Mouse (Mus musculus): ENCODE measurements around the gene Fam117b. TPM values are rescaled to one million over a fixed set of nuclear protein-coding genes. Genes with fewer than 3 reads are reported as not detected.
A peak's percentile ranks its signal among the peaks of the same experiment; 100 is the strongest.

The Fam117b gene
- polyA plus RNA-seq (2011; ENCODE audit: insufficient read depth, insufficient read length, low read depth, missing spikeins): 18.9 and 19.8 TPM in 2 replicates

GRCm38 (mm10) chr1:59912413-59913157 lies at the start of gene Fam117b:
Gene Fam117b, plus strand, starts transcription at chr1:59913006.
- TF ChIP-seq EP300 (IDR thresholded peaks at IDR 0.05; ENCODE audit: insufficient read depth, low read depth, low read length) (no peak), POLR2A (IDR thresholded peaks at IDR 0.05; ENCODE audit: insufficient read depth, low read length) (peak; percentile 55)
- Histone ChIP-seq H3K27me3 (ENCODE audit: control insufficient read depth, insufficient read depth, low read length, poor library complexity, severe bottlenecking) (no peaks in the 10 kb centered on the region), H3K9ac (ENCODE audit: low read depth, poor library complexity, severe bottlenecking) (peak within 1 kb of the TSS; percentile 93), H3K27ac (ENCODE audit: insufficient read depth, low read length) (no peak within 1 kb of the TSS), H3K9me3 (replicated peaks; ENCODE audit: control insufficient read depth, insufficient read depth, low read length, poor library complexity, severe bottlenecking) (no peaks in the 10 kb centered on the region), H3K4me1 (ENCODE audit: control insufficient read depth, insufficient read depth, low read length) (peaks cover 3% of the 10 kb centered on the region), H3K36me3 (ENCODE audit: control insufficient read depth, insufficient read depth, low read length, poor library complexity, severe bottlenecking) (no peaks in the 10 kb centered on the region), H3K4me3 (ENCODE audit: low read depth, low read length) (peak within 1 kb of the TSS; percentile 81)

DNA sequence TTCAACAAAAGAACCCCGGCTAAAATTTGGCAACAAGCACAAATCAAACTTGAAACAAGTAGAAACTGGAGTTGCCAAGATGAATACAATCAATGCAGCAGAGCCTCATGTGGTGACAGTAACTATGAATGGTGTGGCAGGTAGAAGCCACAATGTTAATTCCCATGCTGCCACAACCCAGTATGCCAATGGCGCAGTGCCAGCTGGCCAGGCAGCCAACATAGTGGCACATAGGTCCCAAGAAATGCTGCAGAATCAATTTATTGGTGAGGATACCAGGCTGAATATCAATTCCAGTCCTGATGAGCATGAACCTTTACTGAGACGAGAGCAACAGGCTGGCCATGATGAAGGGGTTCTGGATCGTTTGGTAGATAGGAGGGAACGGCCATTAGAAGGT lies 44.8 kb upstream of the Fam117b start:
- Histone ChIP-seq H3K4me3 (ENCODE audit: low read depth, low read length) (no peak overlapping the region), H3K27ac (ENCODE audit: insufficient read depth, low read length) (no peak overlapping the region), H3K36me3 (ENCODE audit: control insufficient read depth, insufficient read depth, low read length, poor library complexity, severe bottlenecking) (peaks cover 11% of the 10 kb centered on the region), H3K9me3 (replicated peaks; ENCODE audit: control insufficient read depth, insufficient read depth, low read length, poor library complexity, severe bottlenecking) (no peaks in the 10 kb centered on the region), H3K27me3 (ENCODE audit: control insufficient read depth, insufficient read depth, low read length, poor library complexity, severe bottlenecking) (no peaks in the 10 kb centered on the region), H3K4me1 (ENCODE audit: control insufficient read depth, insufficient read depth, low read length) (no peaks in the 10 kb centered on the region), H3K9ac (ENCODE audit: low read depth, poor library complexity, severe bottlenecking) (no peak overlapping the region)
- TF ChIP-seq EP300 (IDR thresholded peaks at IDR 0.05; ENCODE audit: insufficient read depth, low read depth, low read length) (no peak), CTCF (IDR thresholded peaks at IDR 0.05; ENCODE audit: low read depth, low read length) (no peak), POLR2A (IDR thresholded peaks at IDR 0.05; ENCODE audit: insufficient read depth, low read length) (no peak)

DNA sequence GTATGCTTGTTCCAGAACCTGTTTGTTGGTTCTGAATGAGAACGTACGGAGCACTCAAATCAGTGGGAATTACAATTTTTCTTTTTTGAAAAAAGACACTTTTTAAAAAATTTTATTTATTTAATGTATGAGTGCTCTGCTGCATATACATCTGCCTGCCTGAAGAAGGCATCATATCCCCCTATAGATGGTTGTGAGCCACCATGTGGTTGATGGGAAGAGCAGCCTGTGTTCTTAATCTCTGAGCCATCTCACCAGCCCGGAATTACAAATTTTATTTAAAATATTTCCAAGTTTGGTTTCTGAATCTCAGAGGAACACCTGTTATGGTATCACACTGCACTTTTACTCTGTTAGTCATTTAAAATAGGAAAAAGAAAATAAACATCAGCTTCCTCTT lies 38.8 kb upstream of the Fam117b start:
- Histone ChIP-seq H3K4me1 (ENCODE audit: control insufficient read depth, insufficient read depth, low read length) (no peaks in the 10 kb centered on the region), H3K9me3 (replicated peaks; ENCODE audit: control insufficient read depth, insufficient read depth, low read length, poor library complexity, severe bottlenecking) (no peaks in the 10 kb centered on the region), H3K4me3 (ENCODE audit: low read depth, low read length) (no peak overlapping the region), H3K27ac (ENCODE audit: insufficient read depth, low read length) (no peak overlapping the region), H3K9ac (ENCODE audit: low read depth, poor library complexity, severe bottlenecking) (no peak overlapping the region), H3K36me3 (ENCODE audit: control insufficient read depth, insufficient read depth, low read length, poor library complexity, severe bottlenecking) (no peaks in the 10 kb centered on the region), H3K27me3 (ENCODE audit: control insufficient read depth, insufficient read depth, low read length, poor library complexity, severe bottlenecking) (no peaks in the 10 kb centered on the region)
- no peak for TF ChIP-seq CTCF (IDR thresholded peaks at IDR 0.05; ENCODE audit: low read depth, low read length)
- TF ChIP-seq EP300 (IDR thresholded peaks at IDR 0.05; ENCODE audit: insufficient read depth, low read depth, low read length): no peak
- no peak for TF ChIP-seq POLR2A (IDR thresholded peaks at IDR 0.05; ENCODE audit: insufficient read depth, low read length)

- no peaks in the 10 kb centered on the region for H3K9me3 ChIP-seq (replicated peaks; ENCODE audit: control insufficient read depth, insufficient read depth, low read length, poor library complexity, severe bottlenecking)
- no peak overlapping the region for H3K27ac ChIP-seq (ENCODE audit: insufficient read depth, low read length)
- TF ChIP-seq CTCF (IDR thresholded peaks at IDR 0.05; ENCODE audit: low read depth, low read length) (no peak), EP300 (IDR thresholded peaks at IDR 0.05; ENCODE audit: insufficient read depth, low read depth, low read length) (no peak), POLR2A (IDR thresholded peaks at IDR 0.05; ENCODE audit: insufficient read depth, low read length) (no peak)
- H3K4me1 ChIP-seq (ENCODE audit: control insufficient read depth, insufficient read depth, low read length): no peaks in the 10 kb centered on the region
- H3K9ac ChIP-seq (ENCODE audit: low read depth, poor library complexity, severe bottlenecking): no peak overlapping the region
- no peaks in the 10 kb centered on the region for H3K27me3 ChIP-seq (ENCODE audit: control insufficient read depth, insufficient read depth, low read length, poor library complexity, severe bottlenecking)
- no peak overlapping the region for H3K4me3 ChIP-seq (ENCODE audit: low read depth, low read length)
- no peaks in the 10 kb centered on the region; the same call in 1 of the 2 replicates for H3K36me3 ChIP-seq (ENCODE audit: control insufficient read depth, insufficient read depth, low read length, poor library complexity, severe bottlenecking)
Observed at GRCm38 (mm10) chr1:59878098-59878497, 34.7 kb upstream of the Fam117b start.

- peak; percentile 92 for TF ChIP-seq CTCF (IDR thresholded peaks at IDR 0.05; ENCODE audit: low read depth, low read length)
- TF ChIP-seq POLR2A (IDR thresholded peaks at IDR 0.05; ENCODE audit: insufficient read depth, low read length): no peak
- no peak for TF ChIP-seq EP300 (IDR thresholded peaks at IDR 0.05; ENCODE audit: insufficient read depth, low read depth, low read length)
- H3K4me1 ChIP-seq (ENCODE audit: control insufficient read depth, insufficient read depth, low read length): no peaks in the 10 kb centered on the region
- H3K27me3 ChIP-seq (ENCODE audit: control insufficient read depth, insufficient read depth, low read length, poor library complexity, severe bottlenecking): no peaks in the 10 kb centered on the region
- no peak overlapping the region for H3K4me3 ChIP-seq (ENCODE audit: low read depth, low read length)
- no peak overlapping the region for H3K27ac ChIP-seq (ENCODE audit: insufficient read depth, low read length)
- no peaks in the 10 kb centered on the region; the same call in 1 of the 2 replicates for H3K36me3 ChIP-seq (ENCODE audit: control insufficient read depth, insufficient read depth, low read length, poor library complexity, severe bottlenecking)
- H3K9ac ChIP-seq (ENCODE audit: low read depth, poor library complexity, severe bottlenecking): no peak overlapping the region
- H3K9me3 ChIP-seq (replicated peaks; ENCODE audit: control insufficient read depth, insufficient read depth, low read length, poor library complexity, severe bottlenecking): no peaks in the 10 kb centered on the region
Observed at GRCm38 (mm10) chr1:59883349-59884134, 29.3 kb upstream of the Fam117b start.

DNA sequence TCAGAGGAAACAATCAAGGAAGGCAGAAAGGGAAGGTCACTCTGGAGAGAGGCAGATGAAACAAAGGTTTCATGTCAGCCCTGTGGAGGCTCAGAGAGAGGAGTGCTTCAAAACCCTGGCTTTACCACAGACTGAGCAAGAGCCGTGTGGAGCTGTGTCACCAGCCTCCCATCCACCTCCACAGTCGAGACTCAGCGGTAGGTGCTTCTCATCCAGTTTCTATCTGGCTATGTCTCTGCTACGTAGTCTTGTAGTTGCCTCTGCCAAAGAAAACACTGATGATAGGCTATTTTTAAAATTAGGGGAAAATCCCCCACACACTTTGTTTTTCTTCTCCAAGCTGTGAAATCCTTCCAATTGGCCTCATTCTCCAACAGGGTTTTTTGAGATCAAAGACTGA lies 25.9 kb upstream of the Fam117b start:
- Histone ChIP-seq H3K27ac (ENCODE audit: insufficient read depth, low read length) (no peak overlapping the region), H3K4me3 (ENCODE audit: low read depth, low read length) (no peak overlapping the region), H3K9me3 (replicated peaks; ENCODE audit: control insufficient read depth, insufficient read depth, low read length, poor library complexity, severe bottlenecking) (no peaks in the 10 kb centered on the region), H3K36me3 (ENCODE audit: control insufficient read depth, insufficient read depth, low read length, poor library complexity, severe bottlenecking) (no peaks in the 10 kb centered on the region), H3K27me3 (ENCODE audit: control insufficient read depth, insufficient read depth, low read length, poor library complexity, severe bottlenecking) (no peaks in the 10 kb centered on the region), H3K4me1 (ENCODE audit: control insufficient read depth, insufficient read depth, low read length) (no peaks in the 10 kb centered on the region), H3K9ac (ENCODE audit: low read depth, poor library complexity, severe bottlenecking) (no peak overlapping the region)
- TF ChIP-seq CTCF (IDR thresholded peaks at IDR 0.05; ENCODE audit: low read depth, low read length): no peak
- no peak for TF ChIP-seq EP300 (IDR thresholded peaks at IDR 0.05; ENCODE audit: insufficient read depth, low read depth, low read length)
- TF ChIP-seq POLR2A (IDR thresholded peaks at IDR 0.05; ENCODE audit: insufficient read depth, low read length): no peak
